Mouse (Mus musculus): Measurements from ENCODE around the gene Shprh.
"Not testable (repeated sequence)": the region's sequence is repeated elsewhere in the genome, so short reads cannot be mapped to it uniquely, and the experiment has no call there.

DNA sequence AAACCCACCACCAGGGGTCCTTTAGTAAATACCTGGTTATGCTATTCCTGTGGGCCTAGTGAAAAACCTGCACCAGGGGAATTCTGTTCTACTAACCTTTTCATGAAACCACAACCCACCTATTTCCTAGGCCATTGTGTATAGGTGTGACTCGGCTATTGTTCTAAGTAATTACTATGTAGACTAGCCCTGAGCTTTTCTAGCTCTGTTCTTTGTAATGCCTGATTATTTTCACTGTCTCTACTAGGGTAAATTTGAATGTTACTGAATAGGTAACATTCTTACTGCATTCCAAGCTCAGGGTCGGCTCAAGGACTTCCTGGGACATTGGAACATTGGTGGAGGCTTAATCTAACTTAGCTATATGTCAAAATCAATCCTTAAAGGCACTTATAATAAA, 113.1 kb downstream of the Shprh start:
- TF ChIP-seq CTCF (IDR thresholded peaks at IDR 0.05; ENCODE audit: low read depth); EP300 (optimal IDR thresholded peaks at IDR 0.05): not testable (repeated sequence)

Data from stomach, postnatal 0 days (tissue).